Mouse (Mus musculus) CH12.LX (cell line): ENCODE measurements around the gene Fcmr. TPM values are rescaled to one million over a fixed set of nuclear protein-coding genes. Genes with fewer than 3 reads are reported as not detected.

ENCODE experiments used
- DNase-seq: peaks from one replicate; pipeline ENCODE4 v3.0.0-alpha.2; 2013; ENCODE audit errors: extremely low read depth
- H3K27ac ChIP-seq: 2 replicates; pipeline ENCODE4 v1.5.1; 2012; ENCODE audit warnings: low read depth, mild to moderate bottlenecking, control low read depth, moderate library complexity; ENCODE audit not compliant: insufficient read depth
- H3K27me3 ChIP-seq: replicated peaks from 2 replicates; pipeline ENCODE3; 2012; ENCODE audit warnings: inconsistent platforms
- H3K36me3 ChIP-seq, 2 experiments: replicated peaks in 1 of 2; 2 replicates each; pipeline versions ENCODE3 to v1.6.1; 2012; ENCODE audit warnings: inconsistent platforms in 1 of 2, low read length in 1 of 2, mild to moderate bottlenecking in 1 of 2, mixed read lengths in 1 of 2, moderate library complexity in 1 of 2; ENCODE audit not compliant: control insufficient read depth in 1 of 2, insufficient read depth in 1 of 2
- H3K4me1 ChIP-seq, 2 experiments: 2 replicates each; pipeline ENCODE4 v1.6.1; 2012; ENCODE audit warnings: inconsistent platforms in 1 of 2, moderate library complexity in 1 of 2; ENCODE audit not compliant: insufficient read depth in 2 of 2, control insufficient read depth in 1 of 2
- H3K4me2 ChIP-seq: 2 replicates; pipeline ENCODE4 v1.6.1; 2012; ENCODE audit warnings: low read depth, mild to moderate bottlenecking, control low read depth; ENCODE audit not compliant: poor library complexity, insufficient read depth, severe bottlenecking
- H3K4me3 ChIP-seq, 3 experiments: fragments of 150-350 bp in 1 of 3; sonication (generic) in 1 of 3; replicated peaks in 1 of 3; 2 replicates each; pipeline versions ENCODE3 to v1.5.1; 2011 to 2012; ENCODE audit warnings: low read depth in 2 of 3, low read length in 2 of 3, mild to moderate bottlenecking in 2 of 3, moderate library complexity in 2 of 3, control low read depth in 1 of 3, improper control_type of control experiment in 1 of 3, inconsistent platforms in 1 of 3, mixed read lengths in 1 of 3; ENCODE audit not compliant: poor library complexity in 1 of 3
- H3K79me2 ChIP-seq: replicated peaks from 2 replicates; pipeline ENCODE4 v1.6.1; 2012; ENCODE audit warnings: mild to moderate bottlenecking, moderate library complexity; ENCODE audit not compliant: control insufficient read depth, poor library complexity, insufficient read depth, severe bottlenecking; ENCODE audit errors: extremely low read depth
- H3K9ac ChIP-seq: 2 replicates; pipeline ENCODE4 v1.6.1; 2012; ENCODE audit warnings: low read depth, mild to moderate bottlenecking, control low read depth, moderate library complexity; ENCODE audit not compliant: insufficient read depth
- H3K9me3 ChIP-seq: replicated peaks from 2 replicates; pipeline ENCODE3; 2012; ENCODE audit warnings: low read length, inconsistent platforms, mixed read lengths
- BHLHE40 ChIP-seq: IDR thresholded peaks from 2 replicates; pipeline ENCODE4 v1.6.1; 2011; ENCODE audit warnings: mild to moderate bottlenecking, low read depth, low read length, improper control_type of control experiment
- CHD2 ChIP-seq: IDR thresholded peaks from 2 replicates; pipeline ENCODE4 v1.6.1; 2011; ENCODE audit warnings: low read length, improper control_type of control experiment
- CTCF ChIP-seq, 2 experiments: IDR thresholded peaks in 1 of 2; conservative IDR thresholded peaks in 1 of 2; 2 replicates each; pipeline ENCODE4 v1.5.1; 2011 to 2012; ENCODE audit warnings: low read depth in 2 of 2, low read length in 2 of 2, improper control_type of control experiment in 1 of 2, inconsistent platforms in 1 of 2, mild to moderate bottlenecking in 1 of 2, moderate library complexity in 1 of 2
- E2F4 ChIP-seq: IDR thresholded peaks from 2 replicates; pipeline ENCODE4 v1.6.1; 2011; ENCODE audit warnings: low read depth, low read length, improper control_type of control experiment; ENCODE audit not compliant: insufficient replicate concordance
- ELF1 ChIP-seq: IDR thresholded peaks from 2 replicates; pipeline ENCODE4 v1.6.1; 2014; ENCODE audit warnings: low read depth, mild to moderate bottlenecking, inconsistent platforms, low read length, improper control_type of control experiment
- EP300 ChIP-seq: IDR thresholded peaks from 2 replicates; pipeline ENCODE4 v1.6.1; 2011; ENCODE audit warnings: low read length, improper control_type of control experiment
- ETS1 ChIP-seq: conservative IDR thresholded peaks from 2 replicates; pipeline ENCODE4 v1.6.1; 2012; ENCODE audit warnings: low read depth, mild to moderate bottlenecking, inconsistent platforms, low read length, improper control_type of control experiment, moderate library complexity
- HCFC1 ChIP-seq: IDR thresholded peaks from 2 replicates; pipeline ENCODE4 v1.6.1; 2012; ENCODE audit warnings: low read depth, mild to moderate bottlenecking, inconsistent platforms, low read length, improper control_type of control experiment
- JUN ChIP-seq: IDR thresholded peaks from 2 replicates; pipeline ENCODE4 v1.6.1; 2011; ENCODE audit warnings: low read depth, mild to moderate bottlenecking, low read length, improper control_type of control experiment, moderate library complexity; ENCODE audit not compliant: insufficient read depth
- JUND ChIP-seq: conservative IDR thresholded peaks from 2 replicates; pipeline ENCODE4 v1.6.1; 2011; ENCODE audit warnings: low read depth, low read length, improper control_type of control experiment
- KAT2A ChIP-seq: IDR thresholded peaks from 2 replicates; pipeline ENCODE4 v1.6.1; 2012; ENCODE audit warnings: low read length, improper control_type of control experiment, inconsistent platforms; ENCODE audit not compliant: insufficient replicate concordance
- MAX ChIP-seq: IDR thresholded peaks from 2 replicates; pipeline ENCODE4 v1.6.1; 2011; ENCODE audit warnings: low read length, improper control_type of control experiment
- MAZ ChIP-seq: IDR thresholded peaks from 2 replicates; pipeline ENCODE4 v1.6.1; 2012; ENCODE audit warnings: low read depth, mild to moderate bottlenecking, inconsistent platforms, low read length, improper control_type of control experiment, moderate library complexity
- MEF2A ChIP-seq: IDR thresholded peaks from 2 replicates; pipeline ENCODE4 v1.6.1; 2014; ENCODE audit warnings: low read depth, mild to moderate bottlenecking, inconsistent platforms, low read length, improper control_type of control experiment, borderline replicate concordance
- MXI1 ChIP-seq: IDR thresholded peaks from 2 replicates; pipeline ENCODE4 v1.6.1; 2011; ENCODE audit warnings: mild to moderate bottlenecking, low read depth, low read length, improper control_type of control experiment
- MYC ChIP-seq: IDR thresholded peaks from 2 replicates; pipeline ENCODE4 v1.6.1; 2011; ENCODE audit warnings: low read depth, mild to moderate bottlenecking, improper control_type of control experiment, low read length
- PAX5 ChIP-seq: IDR thresholded peaks from 2 replicates; pipeline ENCODE4 v1.6.1; 2012; ENCODE audit warnings: low read length, inconsistent platforms, mixed read lengths
- POLR2A ChIP-seq: IDR thresholded peaks from 2 replicates; pipeline ENCODE4 v1.6.1; 2011; ENCODE audit warnings: low read depth, mild to moderate bottlenecking, improper control_type of control experiment, low read length
- POLR2AphosphoS2 ChIP-seq: IDR thresholded peaks from 2 replicates; pipeline ENCODE4 v1.6.1; 2011; ENCODE audit warnings: low read depth, low read length, improper control_type of control experiment
- RCOR1 ChIP-seq: conservative IDR thresholded peaks from 2 replicates; pipeline ENCODE4 v1.6.1; 2012; ENCODE audit warnings: low read depth, mild to moderate bottlenecking, inconsistent platforms, low read length, improper control_type of control experiment
- SMC3 ChIP-seq: IDR thresholded peaks from 2 replicates; pipeline ENCODE4 v1.6.1; 2011; ENCODE audit warnings: low read depth, low read length, improper control_type of control experiment
- TCF12 ChIP-seq: IDR thresholded peaks from 2 replicates; pipeline ENCODE4 v1.6.1; 2014; ENCODE audit warnings: low read depth, mild to moderate bottlenecking, inconsistent platforms, low read length, improper control_type of control experiment
- USF1 ChIP-seq: IDR thresholded peaks from 2 replicates; pipeline ENCODE4 v1.6.1; 2014; ENCODE audit warnings: low read depth, mild to moderate bottlenecking, inconsistent platforms, low read length, improper control_type of control experiment
- USF2 ChIP-seq: conservative IDR thresholded peaks from 2 replicates; pipeline ENCODE4 v1.6.1; 2011; ENCODE audit warnings: low read depth, low read length, improper control_type of control experiment
- ZKSCAN1 ChIP-seq: IDR thresholded peaks from 2 replicates; pipeline ENCODE4 v1.6.1; 2012; ENCODE audit warnings: low read depth, inconsistent platforms, low read length, improper control_type of control experiment, borderline replicate concordance
- ZMIZ1 ChIP-seq: IDR thresholded peaks from 2 replicates; pipeline ENCODE4 v1.6.1; 2012; ENCODE audit warnings: low read depth, mild to moderate bottlenecking, inconsistent platforms, low read length, improper control_type of control experiment
- ZNF384 ChIP-seq: IDR thresholded peaks from 2 replicates; pipeline ENCODE4 v1.6.1; 2012; ENCODE audit warnings: low read depth, low read length, improper control_type of control experiment, inconsistent platforms
- dilution Hi-C: fragments of 300-500 bp; cut with MboI; formaldehyde crosslinking; loops from 2 replicates; pipeline ENCODE4 v1.14.3; 2020; ENCODE audit warnings: low sequenced_read_pairs; ENCODE audit not compliant: extremely low pct_unique_long_range_greater_than_20kb, extremely low pct_ligation_motif_present
- in situ Hi-C: fragments of 300-500 bp; cut with MboI; formaldehyde crosslinking; loops from 3 replicates; pipeline ENCODE4 v1.14.3; 2019; ENCODE audit warnings: low sequenced_read_pairs, low pct_ligation_motif_present, low pct_unique_long_range_greater_than_20kb, mixed read lengths
- polyA plus RNA-seq: library from polyadenylated mRNA; unstranded; fragments of >175 nt; gene quantifications from 2 replicates; pipeline ENCODE4 v1.2.1, GENCODE M21; 2012; ENCODE audit warnings: low read depth; ENCODE audit not compliant: insufficient read length
- total RNA-seq, 2 experiments: library from RNA; depleted of rRNA; stranded (reverse); fragments of 300-350 nt in 1 of 2; fragments of >200 nt in 1 of 2; gene quantifications; 2 replicates each; pipeline ENCODE4 v1.2.3; 2012 to 2014

Fcmr gene
- total and polyA plus RNA-seq, 3 experiments = 0.21 to 0.96 (median 0.56) TPM

DNA sequence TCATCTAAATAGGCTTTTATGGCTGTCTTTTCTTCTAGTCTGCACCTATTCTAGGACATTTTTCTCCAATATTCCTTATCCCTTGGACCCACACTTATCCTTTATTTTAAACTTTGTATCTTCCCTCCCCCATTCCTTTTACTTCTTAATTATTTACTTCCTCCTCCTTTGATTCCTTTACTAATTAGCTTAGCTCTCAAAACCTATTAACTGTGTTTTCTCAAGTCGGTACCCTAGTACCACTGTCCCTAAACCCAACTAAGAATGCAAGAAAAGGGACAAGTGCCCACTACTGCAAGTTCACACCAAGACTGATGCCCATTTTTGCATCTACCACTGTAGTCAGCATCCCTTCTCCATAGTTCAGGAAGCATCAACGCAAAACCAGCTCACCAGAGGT lies 9.7 kb upstream of the Fcmr start:
- Histone ChIP-seq H3K4me3 (no peak overlapping the region), H3K79me2 (no peaks in the 10 kb centered on the region)
- DNase-seq = no peak
- TF ChIP-seq TCF12 = no peak
- no peak for TF ChIP-seq RCOR1
- TF ChIP-seq ELF1 = no peak
- TF ChIP-seq POLR2AphosphoS2 = no peak
- TF ChIP-seq PAX5 = no peak
- TF ChIP-seq, all 38 proteins: peak for 0
- H3K27ac ChIP-seq = no peak overlapping the region
- peaks cover 2% of the 10 kb centered on the region for H3K27me3 ChIP-seq
- no peak overlapping the region for H3K4me2 ChIP-seq
- no peak overlapping the region for H3K9ac ChIP-seq
- dilution Hi-C loops (no loop called here), in situ Hi-C loops (no loop called here)
- no peaks in the 10 kb centered on the region for H3K9me3 ChIP-seq
- H3K36me3 ChIP-seq = no peaks in the 10 kb centered on the region
- H3K4me1 ChIP-seq = peaks cover 2 to 20% of the 10 kb centered on the region in 2 experiments

DNA sequence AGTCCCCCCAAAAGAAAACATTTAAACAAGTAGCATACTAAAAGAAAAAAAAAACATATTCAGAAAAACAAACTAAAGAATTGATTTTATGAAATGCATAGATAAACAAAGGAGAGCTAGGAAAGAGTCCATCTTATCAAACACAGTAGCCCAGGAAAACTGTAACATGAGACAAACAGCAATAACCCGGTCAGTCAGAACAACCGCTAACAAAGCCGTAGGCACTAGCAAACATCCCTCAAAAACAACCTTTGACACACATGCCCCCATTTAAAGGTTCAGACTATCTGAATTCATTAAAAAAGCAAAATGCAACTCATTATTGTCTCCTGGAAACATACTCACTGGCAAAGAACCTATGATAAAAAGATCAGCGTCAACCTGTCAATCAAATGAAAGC lies 8.0 kb upstream of the Fcmr start:
- no peak overlapping the region for H3K9ac ChIP-seq
- dilution Hi-C loops = no loop called here
- in situ Hi-C loops = no loop called here
- no peaks in the 10 kb centered on the region for H3K9me3 ChIP-seq
- H3K27me3 ChIP-seq = peaks cover 2% of the 10 kb centered on the region
- H3K4me3 ChIP-seq = no peak overlapping the region
- H3K36me3 ChIP-seq = no peaks in the 10 kb centered on the region
- peaks cover 0 to 4% of the 10 kb centered on the region in 2 experiments; a peak in 1 of 4 replicates for H3K4me1 ChIP-seq
- H3K4me2 ChIP-seq = no peak overlapping the region
- TF ChIP-seq PAX5 = no peak
- TF ChIP-seq RCOR1 = no peak
- TF ChIP-seq JUND = no peak
- TF ChIP-seq JUN = no peak
- TF ChIP-seq POLR2A = no peak
- no peak for TF ChIP-seq ZMIZ1
- TF ChIP-seq CTCF (conservative IDR thresholded peaks at IDR 0.05 in 1 of 2, IDR thresholded peaks at IDR 0.05 in 1 of 2; ENCODE audit: low read depth in 2 of 2, low read length in 2 of 2) = no peak
- TF ChIP-seq SMC3 = no peak
- DNase-seq = no peak
- H3K79me2 ChIP-seq = no peaks in the 10 kb centered on the region
- H3K27ac ChIP-seq = no peak overlapping the region

- no peak overlapping the region for H3K27ac ChIP-seq
- H3K79me2 ChIP-seq = no peaks in the 10 kb centered on the region
- DNase-seq = peak; percentile 61
- H3K4me3 ChIP-seq = peak overlapping the region in 1 of 3 experiments; percentile 11
- no peaks in the 10 kb centered on the region for H3K36me3 ChIP-seq
- H3K9ac ChIP-seq = no peak overlapping the region
- no peak overlapping the region for H3K4me2 ChIP-seq
- H3K27me3 ChIP-seq = no peaks in the 10 kb centered on the region
- in situ Hi-C loops (no loop called here), dilution Hi-C loops (no loop called here)
- H3K4me1 ChIP-seq = peaks cover 10 to 26% of the 10 kb centered on the region in 2 experiments
- H3K9me3 ChIP-seq = no peaks in the 10 kb centered on the region
- TF ChIP-seq ZMIZ1 (no peak), MAZ (no peak), HCFC1 (no peak), CHD2 (no peak), MEF2A (0 out of 2 replicates have a peak, but pooled peaks have one; percentile 11), ELF1 (no peak), MXI1 (no peak), ZKSCAN1 (no peak), USF1 (peak; percentile 20; the same call in 1 of the 2 replicates), ZNF384 (no peak), RCOR1 (no peak), CTCF (conservative IDR thresholded peaks at IDR 0.05 in 1 of 2, IDR thresholded peaks at IDR 0.05 in 1 of 2; ENCODE audit: low read depth in 2 of 2, low read length in 2 of 2) (no peak), USF2 (no peak), EP300 (peak; percentile 54), BHLHE40 (peak; percentile 85), KAT2A (no peak), MYC (no peak), MAX (peak; percentile 71), ETS1 (peak; percentile 52), E2F4 (no peak)
Observed at GRCm38 (mm10) chr1:130864238-130864637, 1.2 kb upstream of the Fcmr start.
